Mouse (Mus musculus) embryo, embryonic 11.5 days (tissue): Measurements from ENCODE around the gene Fsip1.
A peak's percentile ranks its signal among the peaks of the same experiment; 100 is the strongest.
"Not testable (repeated sequence)": the region's sequence is repeated elsewhere in the genome, so short reads cannot be mapped to it uniquely, and the experiment has no call there.

ENCODE experiments used
- DNase-seq: peaks from one replicate; pipeline ENCODE4 v3.0.0-alpha.2; 2012; ENCODE audit warnings: low read depth, low spot score

Fsip1 gene

DNA sequence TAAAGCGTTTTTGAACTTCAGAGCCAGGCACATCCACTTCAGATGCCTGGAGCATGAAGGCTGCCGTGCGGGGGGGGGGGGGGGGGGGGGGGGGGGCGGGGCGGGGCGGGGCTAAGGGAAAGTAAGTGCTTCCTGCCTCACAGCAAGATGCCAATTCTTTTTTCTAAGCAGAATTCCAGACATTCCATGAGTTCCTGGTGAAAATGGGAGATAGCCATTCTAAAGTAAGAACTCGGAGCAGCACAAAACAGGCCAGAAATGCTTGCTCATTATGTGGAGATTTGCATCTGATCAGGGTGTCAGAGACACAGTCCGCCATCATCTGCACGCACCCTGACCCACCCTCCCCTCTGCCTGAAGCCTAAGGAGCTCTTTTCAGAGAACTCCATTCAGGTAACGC is 77.3 kb downstream of the Fsip1 start:
- DNase-seq, result peak; percentile 39

- DNase-seq, result no peak
Observed at GRCm38 (mm10) chr2:118174558-118175383, 82.0 kb downstream of the Fsip1 start.

DNA sequence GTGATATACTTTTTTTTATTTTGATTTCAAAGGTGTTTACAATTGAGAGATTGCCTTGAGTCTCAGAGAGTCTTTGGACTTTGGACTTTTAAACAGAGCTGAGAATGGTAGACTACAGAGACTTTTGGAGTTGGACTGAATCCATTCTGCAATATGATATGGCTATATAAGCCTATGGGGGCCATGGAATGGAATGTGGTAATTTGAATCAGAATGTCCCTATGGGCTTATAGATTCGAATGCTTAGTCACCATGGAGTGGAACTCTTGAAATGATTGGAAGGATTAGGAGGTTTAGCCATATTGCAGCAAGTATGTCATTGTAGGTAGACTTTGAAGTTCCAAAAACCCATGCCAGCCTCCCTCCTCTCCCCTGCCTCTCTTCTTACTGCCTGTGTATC is 88.5 kb downstream of the Fsip1 start:
- no peak for DNase-seq

DNA sequence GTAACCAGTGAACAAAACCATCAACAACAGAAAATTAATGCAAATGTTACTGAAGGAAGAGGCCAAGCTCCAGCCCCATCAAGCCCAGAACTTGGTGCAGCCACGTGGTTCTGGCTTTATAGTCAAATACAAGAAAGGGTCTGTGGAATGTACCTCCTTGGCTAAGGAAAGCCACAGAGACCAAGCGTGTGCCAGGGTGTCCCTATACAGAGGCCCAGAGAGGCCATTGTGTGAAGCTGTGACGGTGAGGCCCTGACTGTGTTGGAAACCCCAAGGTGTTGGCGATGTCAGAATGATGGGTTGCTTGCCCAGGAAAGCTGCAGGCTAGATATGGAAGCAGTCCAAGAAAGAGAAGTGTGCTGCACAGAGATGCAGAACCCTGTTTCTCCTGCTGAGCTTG is 89.0 kb downstream of the Fsip1 start:
- DNase-seq, result no peak

DNA sequence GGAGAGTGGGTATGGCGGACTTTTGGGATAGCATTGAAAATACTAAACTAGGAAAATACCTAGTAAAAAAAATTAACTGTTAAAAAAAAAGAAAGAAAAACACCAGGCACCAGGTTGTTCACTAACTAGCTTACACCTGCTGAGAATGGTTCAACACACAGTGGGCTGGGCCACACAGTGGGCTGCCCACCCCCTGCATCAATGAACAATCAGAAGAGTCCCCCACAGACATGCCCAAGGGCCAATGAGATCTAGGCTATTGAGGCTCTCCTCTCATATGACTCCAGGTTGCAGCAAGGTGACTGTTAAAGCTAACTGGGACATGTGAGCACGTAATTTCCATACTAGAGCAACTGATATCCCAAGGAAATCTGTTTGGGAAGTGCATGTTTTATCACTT is 91.1 kb downstream of the Fsip1 start:
- DNase-seq, result no peak

DNA sequence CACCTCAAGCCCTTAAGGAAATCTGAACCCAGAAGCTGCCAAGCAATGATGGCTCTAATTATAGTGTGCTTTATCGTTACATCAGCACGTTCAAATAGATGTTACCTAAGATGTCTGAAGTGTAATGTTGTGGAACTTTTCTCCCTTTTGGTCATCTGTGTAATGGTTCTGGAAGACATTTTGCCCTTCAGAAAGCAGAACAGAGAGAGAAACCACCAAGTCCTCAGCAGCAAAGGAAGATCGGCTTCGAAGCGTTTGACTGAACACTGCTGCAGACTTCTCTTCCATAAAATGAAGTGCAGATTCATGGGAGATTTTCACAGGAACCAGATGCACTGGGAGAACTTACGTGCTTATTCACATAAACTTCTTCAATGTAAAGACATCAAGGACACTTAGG is 92.6 kb downstream of the Fsip1 start:
- DNase-seq, result no peak

- peak; percentile 11 for DNase-seq
Observed at GRCm38 (mm10) chr2:118162486-118162885, 94.3 kb downstream of the Fsip1 start.

DNA sequence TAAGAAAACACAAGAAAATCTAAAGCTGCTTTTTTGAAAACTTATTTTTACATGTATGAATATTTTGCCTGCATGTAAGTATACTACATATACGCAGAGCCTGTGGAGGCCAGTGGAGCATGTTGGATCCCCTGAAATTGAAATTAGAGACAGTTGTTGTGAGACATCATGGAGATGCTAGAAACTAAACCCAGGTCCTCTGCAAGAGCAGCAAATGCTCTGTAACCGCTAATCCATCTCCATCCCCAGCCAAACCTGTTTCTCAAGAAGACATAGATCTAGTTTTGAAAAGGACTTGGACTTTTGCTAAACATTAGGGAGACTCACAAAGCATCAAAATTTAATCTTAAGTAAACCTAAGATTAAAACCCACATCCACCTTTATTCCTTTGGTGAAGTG is 95.8 kb downstream of the Fsip1 start:
- no peak for DNase-seq

- peak; percentile 34 for DNase-seq
Observed at GRCm38 (mm10) chr2:118160547-118160946, 96.2 kb downstream of the Fsip1 start.

- peak; percentile 20 for DNase-seq
Observed at GRCm38 (mm10) chr2:118159126-118159525, 97.6 kb downstream of the Fsip1 start.

- DNase-seq, result no peak
Observed at GRCm38 (mm10) chr2:118158095-118158494, 98.7 kb downstream of the Fsip1 start.

DNA sequence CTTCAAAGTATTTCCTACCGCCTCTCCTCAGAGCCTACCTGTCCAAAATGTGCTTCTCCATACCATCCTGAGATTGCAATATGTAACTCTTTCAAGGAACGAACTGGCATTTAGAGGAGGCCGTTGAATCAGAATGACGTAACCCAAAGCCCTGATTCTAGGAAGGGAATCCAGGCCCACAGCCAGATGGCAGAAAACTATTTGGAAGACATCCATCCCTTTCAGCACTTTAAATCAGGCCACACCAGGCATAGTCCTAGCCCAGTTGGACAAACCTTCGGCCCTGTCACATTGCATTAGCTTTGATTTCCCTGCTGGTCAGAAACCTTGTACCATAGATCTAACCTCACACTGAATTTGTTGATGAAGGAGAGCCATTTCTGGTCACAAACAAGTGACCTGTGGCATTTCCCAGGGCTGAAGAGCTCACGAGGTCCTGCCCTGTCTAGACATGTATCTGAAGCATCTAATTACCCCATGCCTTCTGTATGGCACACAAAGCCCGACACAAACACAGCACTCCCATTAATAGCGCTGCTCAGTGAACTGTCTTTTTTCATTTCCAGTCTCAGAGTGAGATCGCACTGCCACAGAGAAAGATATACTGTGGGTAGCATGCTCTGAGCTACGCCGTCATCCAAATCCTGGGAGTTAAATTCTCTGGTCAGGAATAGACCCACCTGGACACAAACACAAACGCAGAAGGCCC is 106.8 kb downstream of the Fsip1 start:
- no peak for DNase-seq

GRCm38 (mm10) chr2:118148321-118149142 is 108.2 kb downstream of the Fsip1 start:
- no peak for DNase-seq

DNA sequence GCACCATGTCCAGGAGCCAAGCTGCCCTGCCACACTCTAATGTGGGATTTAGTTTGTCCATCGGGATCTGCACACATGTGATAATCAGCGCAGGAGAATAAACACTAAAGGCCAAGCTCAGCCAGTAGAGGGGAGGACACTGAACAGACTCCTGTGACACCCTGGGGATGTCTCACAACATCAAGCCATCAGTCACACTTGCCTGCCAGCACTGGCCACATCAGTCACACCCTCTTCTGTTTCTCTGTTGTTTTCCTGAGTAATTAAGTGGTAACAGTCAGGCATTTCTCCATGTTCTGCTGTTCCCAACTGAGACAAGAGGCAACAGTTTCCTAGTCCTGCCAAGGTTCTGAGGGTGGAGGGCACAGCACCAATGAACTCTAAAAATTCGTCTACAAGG is 109.0 kb downstream of the Fsip1 start:
- DNase-seq, result not testable (repeated sequence)

GRCm38 (mm10) chr2:118141651-118142050 is 115.1 kb downstream of the Fsip1 start:
- no peak for DNase-seq

DNA sequence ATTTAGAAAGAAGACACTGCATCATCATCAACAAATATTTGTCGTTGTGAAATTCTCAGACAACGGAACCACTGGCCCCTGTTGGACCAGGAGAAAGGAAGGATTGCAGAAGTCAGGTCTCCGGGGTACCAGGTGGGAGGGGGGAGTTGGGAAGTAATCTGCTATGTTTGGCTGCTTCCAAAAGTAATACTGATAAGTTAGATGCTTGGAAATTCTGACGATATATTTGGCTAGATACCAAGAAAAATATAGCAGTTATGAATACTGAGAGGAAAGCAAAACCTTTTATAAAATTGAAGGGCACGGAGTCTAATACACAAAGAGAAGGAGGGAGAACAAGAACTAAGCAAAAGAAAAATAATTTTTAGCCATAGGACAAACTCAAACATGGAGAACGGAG is 117.5 kb downstream of the Fsip1 start:
- DNase-seq, result no peak

GRCm38 (mm10) chr2:118137776-118138175 is 119.0 kb downstream of the Fsip1 start:
- no peak for DNase-seq

- DNase-seq, result no peak
Observed at GRCm38 (mm10) chr2:118137071-118137470, 119.7 kb downstream of the Fsip1 start.

GRCm38 (mm10) chr2:118128313-118128712 is 128.5 kb downstream of the Fsip1 start:
- DNase-seq, result no peak

- DNase-seq, result no peak
Observed at GRCm38 (mm10) chr2:118127516-118128288, 129.1 kb downstream of the Fsip1 start.

GRCm38 (mm10) chr2:118125943-118126470 is 130.8 kb downstream of the Fsip1 start:
- DNase-seq, result no peak
